Mouse (Mus musculus) C2C12 (cell line): ENCODE measurements around the gene Ncapg. TPM values are rescaled to one million over a fixed set of nuclear protein-coding genes. Genes with fewer than 3 reads are reported as not detected.

Experiments
- H3K27me3 ChIP-seq: one replicate; pipeline ENCODE4 v1.6.1; 2011; ENCODE audit not compliant: control insufficient read depth, insufficient read depth, insufficient read length
- H3K36me3 ChIP-seq: one replicate; pipeline ENCODE4 v1.6.1; 2011; ENCODE audit not compliant: control insufficient read depth, insufficient read depth
- H3K4me3 ChIP-seq: one replicate; pipeline ENCODE4 v1.5.1; 2011; ENCODE audit warnings: mild to moderate bottlenecking, control low read depth; ENCODE audit not compliant: poor library complexity, insufficient read depth, severe bottlenecking
- H3K79me2 ChIP-seq: one replicate; pipeline ENCODE4 v1.6.1; 2011; ENCODE audit not compliant: control insufficient read depth, insufficient read depth
- H3K79me3 ChIP-seq: one replicate; pipeline ENCODE4 v1.6.1; 2011; ENCODE audit warnings: low read depth, control low read depth
- H3ac ChIP-seq: one replicate; pipeline ENCODE3; 2011; ENCODE audit warnings: low read depth; ENCODE audit not compliant: control insufficient read depth, insufficient read length
- CEBPB ChIP-seq: IDR thresholded peaks from one replicate; pipeline ENCODE4 v1.6.1; 2011; ENCODE audit warnings: low read depth, mild to moderate bottlenecking, control low read depth, moderate library complexity
- CTCF ChIP-seq: IDR thresholded peaks from one replicate; pipeline ENCODE4 v1.5.1; 2011; ENCODE audit not compliant: control insufficient read depth, insufficient read depth, insufficient read length
- FOSL1 ChIP-seq: IDR thresholded peaks from one replicate; pipeline ENCODE4 v1.8.0; 2011; ENCODE audit warnings: mild to moderate bottlenecking, low read length; ENCODE audit not compliant: poor library complexity, insufficient read depth, severe bottlenecking
- MAX ChIP-seq: IDR thresholded peaks from one replicate; pipeline ENCODE4 v1.6.1; 2011; ENCODE audit warnings: mild to moderate bottlenecking, control low read depth
- MYOD1 ChIP-seq: IDR thresholded peaks from one replicate; pipeline ENCODE4 v1.6.1; 2011; ENCODE audit warnings: low read depth; ENCODE audit not compliant: control insufficient read depth, insufficient read length
- MYOG ChIP-seq: IDR thresholded peaks from one replicate; pipeline ENCODE4 v1.6.1; 2011; ENCODE audit not compliant: control insufficient read depth, insufficient read length; ENCODE audit errors: extremely low read depth
- USF1 ChIP-seq: IDR thresholded peaks from one replicate; pipeline ENCODE4 v1.6.1; 2011; ENCODE audit warnings: low read depth, mild to moderate bottlenecking, control low read depth, moderate library complexity
- polyA plus RNA-seq: library from polyadenylated mRNA; unstranded; fragments of >200 nt; fragmentation: generic; extraction: Trizol; gene quantifications from one replicate; pipeline ENCODE4 v1.2.1, GENCODE M21; 2012; ENCODE audit warnings: missing spikeins

Ncapg gene
- polyA plus RNA-seq, 1 experiment = 11.2 TPM

DNA sequence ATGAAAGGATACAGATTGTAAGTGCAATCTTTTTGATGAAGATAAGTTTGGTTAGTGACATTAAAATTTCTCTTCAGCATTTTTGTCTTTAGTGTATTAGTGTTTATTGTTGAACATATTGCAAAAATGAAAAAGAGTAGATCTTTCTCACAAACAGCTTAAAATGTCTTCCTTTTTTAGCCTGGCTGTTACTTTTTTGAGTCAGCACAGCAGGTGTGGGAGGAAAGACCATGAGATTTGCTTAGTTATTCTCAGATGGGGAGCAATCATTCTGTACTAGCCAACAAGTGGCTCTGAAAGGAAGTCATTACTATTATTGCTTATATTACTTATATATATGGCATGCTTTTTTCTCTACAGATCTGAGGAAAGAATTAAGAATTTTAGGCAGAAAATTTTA lies 10.2 kb downstream of the Ncapg start:
- no peaks in the 10 kb centered on the region for H3K79me2 ChIP-seq
- TF ChIP-seq CEBPB (no peak), MAX (no peak), MYOD1 (no peak), USF1 (no peak), FOSL1 (no peak), CTCF (no peak), MYOG (no peak)
- H3K27me3 ChIP-seq = no peaks in the 10 kb centered on the region
- no peak overlapping the region for H3ac ChIP-seq
- H3K79me3 ChIP-seq = no peaks in the 10 kb centered on the region
- peaks cover 64% of the 10 kb centered on the region for H3K36me3 ChIP-seq
- no peak overlapping the region for H3K4me3 ChIP-seq

DNA sequence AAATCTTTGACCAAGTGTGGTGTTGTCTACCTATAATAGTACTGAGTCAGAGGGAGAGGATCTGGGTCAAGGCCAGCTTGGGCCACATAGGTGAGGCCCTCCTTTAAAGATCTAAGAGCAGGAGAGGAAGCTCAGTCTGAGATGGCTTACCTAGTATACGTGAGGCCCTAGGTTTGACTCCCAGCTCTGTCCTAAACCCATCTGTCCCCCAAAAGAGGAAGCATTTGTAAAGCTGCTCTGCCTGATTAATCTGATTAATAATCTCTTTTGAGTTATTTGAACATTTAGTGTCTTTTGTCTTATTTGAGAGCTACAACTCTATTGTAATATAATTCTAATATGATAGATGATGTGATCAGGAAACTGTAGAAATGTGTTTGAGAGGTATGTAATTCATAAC lies 13.7 kb downstream of the Ncapg start:
- Histone ChIP-seq H3ac (no peak overlapping the region), H3K36me3 (peaks cover 59% of the 10 kb centered on the region), H3K79me3 (no peaks in the 10 kb centered on the region), H3K27me3 (no peaks in the 10 kb centered on the region), H3K4me3 (no peak overlapping the region), H3K79me2 (no peaks in the 10 kb centered on the region)
- no peak for TF ChIP-seq MYOG
- TF ChIP-seq MYOD1 = no peak

GRCm38 (mm10) chr5:45685243-45685642 lies 15.5 kb downstream of the Ncapg start:
- Histone ChIP-seq H3K36me3 (peaks cover 65% of the 10 kb centered on the region), H3K79me2 (no peaks in the 10 kb centered on the region), H3K79me3 (no peaks in the 10 kb centered on the region), H3ac (no peak overlapping the region), H3K27me3 (no peaks in the 10 kb centered on the region), H3K4me3 (no peak overlapping the region)
- TF ChIP-seq MAX (no peak), CTCF (no peak), FOSL1 (no peak), MYOG (no peak), MYOD1 (no peak), USF1 (no peak), CEBPB (no peak)

- no peaks in the 10 kb centered on the region for H3K27me3 ChIP-seq
- H3K36me3 ChIP-seq = peaks cover 68% of the 10 kb centered on the region
- H3K79me3 ChIP-seq = no peaks in the 10 kb centered on the region
- no peak overlapping the region for H3ac ChIP-seq
- no peak overlapping the region for H3K4me3 ChIP-seq
- no peak for TF ChIP-seq MYOG
- TF ChIP-seq CEBPB = no peak
- no peak for TF ChIP-seq MAX
- TF ChIP-seq MYOD1 = no peak
- no peaks in the 10 kb centered on the region for H3K79me2 ChIP-seq
Measured at GRCm38 (mm10) chr5:45686223-45686622, 16.5 kb downstream of the Ncapg start.

- no peaks in the 10 kb centered on the region for H3K79me2 ChIP-seq
- peaks cover 72% of the 10 kb centered on the region for H3K36me3 ChIP-seq
- no peaks in the 10 kb centered on the region for H3K79me3 ChIP-seq
- H3K4me3 ChIP-seq = no peak overlapping the region
- H3ac ChIP-seq = no peak overlapping the region
- H3K27me3 ChIP-seq = no peaks in the 10 kb centered on the region
- TF ChIP-seq CTCF (no peak), MYOG (no peak), USF1 (no peak), MYOD1 (no peak), FOSL1 (no peak), MAX (no peak), CEBPB (no peak)
Measured at GRCm38 (mm10) chr5:45689152-45689551, 19.4 kb downstream of the Ncapg start.

- TF ChIP-seq USF1 (no peak), CEBPB (no peak), MYOG (no peak), MYOD1 (no peak)
- Histone ChIP-seq H3K79me2 (no peaks in the 10 kb centered on the region), H3K4me3 (no peak overlapping the region), H3K79me3 (no peaks in the 10 kb centered on the region), H3K27me3 (no peaks in the 10 kb centered on the region), H3ac (no peak overlapping the region), H3K36me3 (peaks cover 76% of the 10 kb centered on the region)
Measured at GRCm38 (mm10) chr5:45690802-45691201, 21.1 kb downstream of the Ncapg start.

DNA sequence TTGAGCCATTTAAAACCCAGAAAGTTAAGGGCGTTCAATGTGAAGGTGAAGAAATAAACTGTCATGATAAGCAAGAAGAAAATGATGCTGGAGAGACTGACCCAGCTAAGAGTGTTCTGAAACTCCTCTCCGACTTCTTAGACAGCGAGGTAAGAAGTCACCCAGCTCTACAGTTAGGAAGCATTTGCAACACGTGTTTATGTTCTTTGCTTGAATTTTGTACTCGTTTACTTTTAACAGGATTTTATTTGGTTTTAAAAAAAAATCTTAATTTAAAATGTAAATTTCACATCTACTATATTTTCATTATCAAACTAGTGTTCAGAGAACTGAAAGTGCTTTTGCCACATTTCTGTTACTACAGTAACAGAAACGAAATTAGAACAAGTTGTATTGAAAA lies 22.0 kb downstream of the Ncapg start:
- Histone ChIP-seq H3K27me3 (no peaks in the 10 kb centered on the region), H3K79me2 (no peaks in the 10 kb centered on the region), H3ac (no peak overlapping the region), H3K4me3 (no peak overlapping the region), H3K79me3 (no peaks in the 10 kb centered on the region), H3K36me3 (peaks cover 81% of the 10 kb centered on the region)
- TF ChIP-seq USF1 (no peak), CEBPB (no peak), MAX (no peak), FOSL1 (no peak), MYOG (no peak), CTCF (no peak), MYOD1 (no peak)
